Mouse (Mus musculus): ENCODE measurements around the gene Btbd9. TPM values are rescaled to one million over a fixed set of nuclear protein-coding genes. Genes with fewer than 3 reads are reported as not detected.

The Btbd9 gene
- total RNA-seq, 1 experiment: 28.2 TPM

- peaks cover 42% of the 10 kb centered on the region for H3K36me3 ChIP-seq (ENCODE audit: control insufficient read depth, insufficient read depth, low read length, poor library complexity, severe bottlenecking)
- in situ Hi-C loops (cut with MboI; ENCODE audit: low sequenced_read_pairs in 2 of 2, unreplicated experiment in 2 of 2): no loop called here
- TF ChIP-seq CHD2 (IDR thresholded peaks at IDR 0.05; ENCODE audit: low read depth, low read length): no peak
- no peak for TF ChIP-seq ZC3H11A (IDR thresholded peaks at IDR 0.05; ENCODE audit: borderline replicate concordance, low read depth, low read length)
- TF ChIP-seq MAFK (IDR thresholded peaks at IDR 0.05; ENCODE audit: insufficient read depth, low read depth, low read length): no peak
- TF ChIP-seq ZNF384 (IDR thresholded peaks at IDR 0.05; ENCODE audit: low read depth, low read length): no peak
- TF ChIP-seq HCFC1 (IDR thresholded peaks at IDR 0.05; ENCODE audit: borderline replicate concordance, insufficient read depth, low read length): no peak
- H3K27ac ChIP-seq (ENCODE audit: insufficient read depth, low read depth, low read length, poor library complexity, severe bottlenecking): peak overlapping the region; percentile 67; the same call in 1 of the 2 replicates
- H3K4me1 ChIP-seq (ENCODE audit: control insufficient read depth in 2 of 2, insufficient read depth in 2 of 2, low read length in 2 of 2, poor library complexity in 1 of 2): peaks cover 22 to 42% of the 10 kb centered on the region in 2 experiments
- no peak for DNase-seq (ENCODE audit: low read depth, low spot score)
- no peaks in the 10 kb centered on the region for H3K9me3 ChIP-seq (ENCODE audit: control insufficient read depth, insufficient read depth, low read depth, low read length)
- peak overlapping the region; percentile 4; the same call in 1 of the 2 replicates for H3K9ac ChIP-seq (ENCODE audit: insufficient read depth, low read depth, low read length, poor library complexity, severe bottlenecking)
- H3K4me3 ChIP-seq (ENCODE audit: insufficient read depth in 1 of 2, low read depth in 1 of 2, low read length in 2 of 2, poor library complexity in 1 of 2, severe bottlenecking in 1 of 2): no peak overlapping the region
Observed at GRCm38 (mm10) chr17:30594407-30594806, 18.1 kb upstream of the Btbd9 start.

GRCm38 (mm10) chr17:30590417-30591198 is 14.3 kb upstream of the Btbd9 start:
- TF ChIP-seq MAFK (IDR thresholded peaks at IDR 0.05; ENCODE audit: insufficient read depth, low read depth, low read length): peak; percentile 84
- TF ChIP-seq ZC3H11A (IDR thresholded peaks at IDR 0.05; ENCODE audit: borderline replicate concordance, low read depth, low read length): no peak; the same call in 1 of the 2 replicates
- Histone ChIP-seq H3K9ac (ENCODE audit: insufficient read depth, low read depth, low read length, poor library complexity, severe bottlenecking) (no peak overlapping the region), H3K4me3 (ENCODE audit: insufficient read depth in 1 of 2, low read depth in 1 of 2, low read length in 2 of 2, poor library complexity in 1 of 2, severe bottlenecking in 1 of 2) (no peak overlapping the region), H3K27ac (ENCODE audit: insufficient read depth, low read depth, low read length, poor library complexity, severe bottlenecking) (0 out of 2 replicates have a peak overlapping the region, but pooled peaks have one; percentile 25), H3K36me3 (ENCODE audit: control insufficient read depth, insufficient read depth, low read length, poor library complexity, severe bottlenecking) (peaks cover 24% of the 10 kb centered on the region), H3K4me1 (ENCODE audit: control insufficient read depth in 2 of 2, insufficient read depth in 2 of 2, low read length in 2 of 2, poor library complexity in 1 of 2) (peaks cover 6 to 33% of the 10 kb centered on the region in 2 experiments), H3K9me3 (ENCODE audit: control insufficient read depth, insufficient read depth, low read depth, low read length) (no peaks in the 10 kb centered on the region)
- in situ Hi-C loops (cut with MboI; ENCODE audit: low sequenced_read_pairs in 2 of 2, unreplicated experiment in 2 of 2): no loop called here
- DNase-seq (ENCODE audit: low read depth, low spot score): peak; percentile 89

- Histone ChIP-seq H3K36me3 (ENCODE audit: control insufficient read depth, insufficient read depth, low read length, poor library complexity, severe bottlenecking) (no peaks in the 10 kb centered on the region), H3K4me3 (ENCODE audit: insufficient read depth in 1 of 2, low read depth in 1 of 2, low read length in 2 of 2, poor library complexity in 1 of 2, severe bottlenecking in 1 of 2) (no peak overlapping the region), H3K27ac (ENCODE audit: insufficient read depth, low read depth, low read length, poor library complexity, severe bottlenecking) (no peak overlapping the region), H3K9me3 (ENCODE audit: control insufficient read depth, insufficient read depth, low read depth, low read length) (no peaks in the 10 kb centered on the region), H3K4me1 (ENCODE audit: control insufficient read depth in 2 of 2, insufficient read depth in 2 of 2, low read length in 2 of 2, poor library complexity in 1 of 2) (peaks cover 4 to 9% of the 10 kb centered on the region in 2 experiments; a peak in 2 of 4 replicates), H3K9ac (ENCODE audit: insufficient read depth, low read depth, low read length, poor library complexity, severe bottlenecking) (no peak overlapping the region)
- TF ChIP-seq ZNF384 (IDR thresholded peaks at IDR 0.05; ENCODE audit: low read depth, low read length) (no peak), MAFK (IDR thresholded peaks at IDR 0.05; ENCODE audit: insufficient read depth, low read depth, low read length) (peak; percentile 80)
- in situ Hi-C loops (cut with MboI; ENCODE audit: low sequenced_read_pairs in 2 of 2, unreplicated experiment in 2 of 2): no loop called here
- no peak for DNase-seq (ENCODE audit: low read depth, low spot score)
Observed at GRCm38 (mm10) chr17:30583258-30584001, 7.1 kb upstream of the Btbd9 start.

GRCm38 (mm10) chr17:30582313-30582712 is 6.0 kb upstream of the Btbd9 start:
- TF ChIP-seq ZC3H11A (IDR thresholded peaks at IDR 0.05; ENCODE audit: borderline replicate concordance, low read depth, low read length) (no peak), MAFK (IDR thresholded peaks at IDR 0.05; ENCODE audit: insufficient read depth, low read depth, low read length) (no peak), HCFC1 (IDR thresholded peaks at IDR 0.05; ENCODE audit: borderline replicate concordance, insufficient read depth, low read length) (no peak), ZNF384 (IDR thresholded peaks at IDR 0.05; ENCODE audit: low read depth, low read length) (no peak), CHD2 (IDR thresholded peaks at IDR 0.05; ENCODE audit: low read depth, low read length) (no peak)
- H3K4me1 ChIP-seq (ENCODE audit: control insufficient read depth in 2 of 2, insufficient read depth in 2 of 2, low read length in 2 of 2, poor library complexity in 1 of 2): peaks cover 4 to 9% of the 10 kb centered on the region in 2 experiments; a peak in 2 of 4 replicates
- H3K27ac ChIP-seq (ENCODE audit: insufficient read depth, low read depth, low read length, poor library complexity, severe bottlenecking): no peak overlapping the region
- H3K4me3 ChIP-seq (ENCODE audit: insufficient read depth in 1 of 2, low read depth in 1 of 2, low read length in 2 of 2, poor library complexity in 1 of 2, severe bottlenecking in 1 of 2): no peak overlapping the region
- in situ Hi-C loops (cut with MboI; ENCODE audit: low sequenced_read_pairs in 2 of 2, unreplicated experiment in 2 of 2): no loop called here
- no peak overlapping the region for H3K9ac ChIP-seq (ENCODE audit: insufficient read depth, low read depth, low read length, poor library complexity, severe bottlenecking)
- no peaks in the 10 kb centered on the region for H3K36me3 ChIP-seq (ENCODE audit: control insufficient read depth, insufficient read depth, low read length, poor library complexity, severe bottlenecking)
- DNase-seq (ENCODE audit: low read depth, low spot score): no peak
- no peaks in the 10 kb centered on the region for H3K9me3 ChIP-seq (ENCODE audit: control insufficient read depth, insufficient read depth, low read depth, low read length)
